Mouse (Mus musculus) lung, embryonic 14.5 days (tissue): ENCODE results near the gene Zfp36l2. TPM values are rescaled to one million over a fixed set of nuclear protein-coding genes. Genes with fewer than 3 reads are reported as not detected.

ENCODE experiments used
- ATAC-seq: fragments of 200-750 bp; cut with Nextera tagmentation; 2 replicates; pipeline ENCODE4 v1.8.0; 2017; ENCODE audit warnings: mild to moderate bottlenecking, moderate TSS enrichment, moderate library complexity; ENCODE audit not compliant: insufficient read depth
- DNase-seq: peaks from one replicate; pipeline ENCODE4 v3.0.0-alpha.2; 2015
- H3K27ac ChIP-seq: fragments of 300-500 bp; sonication (generic); 2 replicates; pipeline ENCODE4 v1.5.1; 2014; ENCODE audit warnings: low read depth, mild to moderate bottlenecking, moderate library complexity
- H3K27me3 ChIP-seq: fragments of 300-500 bp; sonication (generic); 2 replicates; pipeline ENCODE4 v1.6.1; 2014; ENCODE audit warnings: low read length, control low read depth; ENCODE audit not compliant: insufficient read depth
- H3K36me3 ChIP-seq: fragments of 300-500 bp; sonication (generic); 2 replicates; pipeline ENCODE4 v1.6.1; 2014; ENCODE audit warnings: control low read depth; ENCODE audit not compliant: insufficient read depth
- H3K4me1 ChIP-seq: fragments of 300-500 bp; sonication (generic); 2 replicates; pipeline ENCODE4 v1.6.1; 2014; ENCODE audit warnings: antibody characterized with exemption, control low read depth; ENCODE audit not compliant: insufficient read depth
- H3K4me2 ChIP-seq: fragments of 300-500 bp; sonication (generic); 2 replicates; pipeline ENCODE4 v1.6.1; 2014; ENCODE audit warnings: mild to moderate bottlenecking
- H3K4me3 ChIP-seq: fragments of 300-500 bp; sonication (generic); 2 replicates; pipeline ENCODE4 v1.5.1; 2014; ENCODE audit warnings: low read depth, low read length
- H3K9ac ChIP-seq: fragments of 300-500 bp; sonication (generic); 2 replicates; pipeline ENCODE4 v1.6.1; 2014
- H3K9me3 ChIP-seq: fragments of 300-500 bp; sonication (generic); 2 replicates; pipeline ENCODE4 v1.6.1; 2016; ENCODE audit warnings: low read depth, low read length, control low read depth
- CTCF ChIP-seq: IDR thresholded peaks from 2 replicates; pipeline ENCODE4 v1.5.1; 2016; ENCODE audit warnings: antibody characterized with exemption, low read depth
- WGBS: fragments of 180-500 bp; shearing (Covaris S2); extraction: QIAGEN DNeasy Blood & Tissue Kit; methylation state at CpG from one replicate; pipeline ENCODE4 v1.1.7; 2014; 5-methylcytosine and 5-hydroxymethylcytosine counted together
- polyA plus RNA-seq: library from polyadenylated mRNA; unstranded; fragments of >200 nt; fragmentation: Nextera tagmentation; extraction: Ambion mirVana; gene quantifications from 2 replicates; pipeline ENCODE4 v1.2.1, GENCODE M21; 2014

Gene Zfp36l2
- polyA plus RNA-seq, 1 experiment from 2014 or later: 21.9 TPM

DNA sequence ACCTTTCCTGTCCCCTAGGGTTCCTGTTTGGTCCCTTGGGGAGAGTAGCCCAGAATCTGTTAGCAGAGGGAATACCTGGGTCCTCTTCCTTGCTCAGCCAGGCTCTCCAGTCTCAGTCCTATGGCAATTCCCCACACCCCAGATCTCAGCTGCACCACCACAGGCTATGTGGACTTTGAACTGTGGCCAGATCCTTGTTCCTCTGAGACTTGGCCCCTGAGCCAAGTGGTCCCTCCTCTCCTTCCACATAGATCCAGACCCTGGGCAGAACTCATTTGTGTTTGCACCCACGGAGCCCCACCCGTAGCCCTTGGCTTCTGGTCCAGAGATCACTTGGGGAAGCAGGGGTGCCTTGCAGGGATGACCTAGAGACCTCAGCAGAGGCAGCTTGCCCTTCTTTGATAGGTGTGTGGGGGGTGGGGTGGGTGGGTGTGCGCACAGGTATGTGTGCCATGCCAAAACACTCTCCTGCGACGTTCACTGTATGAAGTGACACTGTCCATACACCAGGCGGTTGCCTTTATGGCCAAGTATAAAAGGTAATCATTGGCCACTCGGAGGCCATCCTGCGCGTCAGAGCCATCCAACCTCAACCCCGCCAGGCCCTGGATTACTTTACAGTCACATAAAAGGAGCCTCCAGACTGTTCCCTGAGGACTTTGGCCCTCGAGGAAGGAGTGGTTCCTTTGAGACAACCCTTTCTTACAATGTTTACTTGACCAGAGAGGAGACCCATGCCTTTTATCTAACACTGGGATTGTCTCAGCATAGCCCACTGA lies 50.2 kb downstream of the Zfp36l2 start:
- peaks cover 21% of the 10 kb centered on the region for H3K4me1 ChIP-seq
- H3K9ac ChIP-seq: no peak overlapping the region
- no peaks in the 10 kb centered on the region for H3K9me3 ChIP-seq
- WGBS: 76% methylated on average over 11 of the region's 11 CpGs
- no peaks in the 10 kb centered on the region for H3K27me3 ChIP-seq
- no peak overlapping the region for H3K4me2 ChIP-seq
- no peak for TF ChIP-seq CTCF
- DNase-seq (no peak), ATAC-seq (no peak)
- H3K36me3 ChIP-seq: no peaks in the 10 kb centered on the region
- H3K27ac ChIP-seq: no peak overlapping the region
- no peak overlapping the region for H3K4me3 ChIP-seq

DNA sequence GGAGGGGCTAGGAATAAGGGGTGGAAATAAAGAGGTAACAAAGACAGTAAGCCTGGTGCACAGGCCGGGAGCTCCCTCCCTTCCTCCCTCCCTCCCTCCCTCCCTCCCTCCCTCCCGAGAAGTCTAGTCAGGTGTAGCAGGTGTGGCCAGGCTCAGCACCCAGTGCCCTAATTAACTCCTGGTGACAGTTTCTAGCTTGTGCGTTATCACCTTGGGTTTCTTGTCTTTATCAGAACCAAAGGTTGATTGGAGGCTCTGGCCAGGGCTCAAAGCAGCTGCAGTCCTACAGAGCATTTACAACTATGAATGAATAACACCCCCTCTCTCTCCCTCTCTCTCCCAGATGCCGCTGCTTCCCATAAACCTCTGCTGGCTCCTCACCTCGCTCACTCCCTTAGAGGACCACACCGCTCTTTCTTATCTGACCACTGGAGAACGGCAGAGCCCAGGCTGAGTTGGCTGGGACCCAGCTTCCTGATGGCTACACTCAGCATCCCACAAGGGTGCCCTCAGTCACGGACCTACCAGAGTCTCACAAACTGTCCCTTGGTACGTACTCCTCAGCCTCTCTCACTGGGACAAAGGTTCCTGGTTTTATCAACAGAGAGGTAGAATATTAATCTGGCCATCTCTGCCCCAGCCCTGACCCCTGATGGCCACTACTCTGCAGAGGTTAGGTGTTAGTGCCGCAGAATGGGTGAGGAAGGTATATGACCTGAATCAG lies 50.9 kb downstream of the Zfp36l2 start:
- peaks cover 21% of the 10 kb centered on the region for H3K4me1 ChIP-seq
- WGBS: 31% methylated on average over 10 of the region's 10 CpGs
- no peaks in the 10 kb centered on the region for H3K27me3 ChIP-seq
- H3K4me3 ChIP-seq: no peak overlapping the region
- ATAC-seq: no peak
- no peak overlapping the region for H3K9ac ChIP-seq
- no peak overlapping the region for H3K27ac ChIP-seq
- TF ChIP-seq CTCF: no peak
- no peaks in the 10 kb centered on the region for H3K36me3 ChIP-seq
- no peak for DNase-seq
- H3K4me2 ChIP-seq: no peak overlapping the region
- H3K9me3 ChIP-seq: no peaks in the 10 kb centered on the region

DNA sequence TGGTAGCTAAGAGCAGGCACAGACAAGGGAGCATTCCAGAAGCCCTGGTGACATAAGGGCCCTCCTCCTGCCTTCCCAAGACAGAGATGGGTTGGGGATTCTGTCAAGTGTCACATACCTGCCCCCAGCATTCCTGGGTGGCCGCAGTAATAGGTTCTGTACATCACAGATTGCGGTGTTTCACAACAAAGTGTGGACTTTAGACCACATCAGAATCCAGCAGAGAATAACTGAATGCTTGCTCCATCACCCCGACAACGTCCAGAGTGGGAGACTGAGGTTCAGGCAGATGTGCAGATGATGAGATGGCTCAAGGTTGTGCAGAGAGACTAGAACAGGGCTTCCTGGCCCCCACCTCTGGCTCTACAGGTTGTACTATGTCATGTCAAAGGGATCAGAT lies 51.5 kb downstream of the Zfp36l2 start:
- H3K27ac ChIP-seq: no peak overlapping the region
- H3K4me3 ChIP-seq: no peak overlapping the region
- DNase-seq (no peak), ATAC-seq (no peak)
- no peaks in the 10 kb centered on the region for H3K27me3 ChIP-seq
- 77% methylated on average over 4 of the region's 4 CpGs for WGBS
- no peaks in the 10 kb centered on the region for H3K36me3 ChIP-seq
- no peak overlapping the region for H3K4me2 ChIP-seq
- H3K9ac ChIP-seq: no peak overlapping the region
- peaks cover 16% of the 10 kb centered on the region for H3K4me1 ChIP-seq
- TF ChIP-seq CTCF: no peak
- H3K9me3 ChIP-seq: no peaks in the 10 kb centered on the region

DNA sequence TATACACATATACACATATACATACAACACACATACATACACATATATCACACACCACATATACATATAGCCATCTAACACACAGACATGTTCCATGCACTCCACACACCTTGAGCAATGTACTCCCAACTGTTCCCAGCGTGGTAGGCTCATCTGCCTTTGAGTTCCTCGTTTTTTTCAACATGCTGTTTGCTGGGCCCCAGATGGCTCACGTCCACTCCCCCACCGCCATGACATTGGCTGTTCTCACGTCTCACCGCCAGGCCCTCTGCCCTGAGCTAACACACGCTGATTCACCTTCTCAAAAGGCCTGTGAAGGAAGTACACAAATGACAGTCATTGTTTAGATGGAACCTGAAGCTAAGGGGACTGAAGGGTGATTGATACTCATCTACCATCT lies 52.5 kb downstream of the Zfp36l2 start:
- Histone ChIP-seq H3K9me3 (no peaks in the 10 kb centered on the region), H3K4me1 (peaks cover 8% of the 10 kb centered on the region; the same call in 1 of the 2 replicates), H3K4me2 (no peak overlapping the region), H3K27ac (no peak overlapping the region), H3K36me3 (no peaks in the 10 kb centered on the region), H3K9ac (no peak overlapping the region), H3K4me3 (no peak overlapping the region), H3K27me3 (no peaks in the 10 kb centered on the region)
- DNase-seq (no peak), ATAC-seq (no peak)
- no peak for TF ChIP-seq CTCF
- WGBS: 48% methylated on average over 7 of the region's 7 CpGs
